8 mouse cellular contexts compared by ENCODE assay signal in the genomic region with DNA sequence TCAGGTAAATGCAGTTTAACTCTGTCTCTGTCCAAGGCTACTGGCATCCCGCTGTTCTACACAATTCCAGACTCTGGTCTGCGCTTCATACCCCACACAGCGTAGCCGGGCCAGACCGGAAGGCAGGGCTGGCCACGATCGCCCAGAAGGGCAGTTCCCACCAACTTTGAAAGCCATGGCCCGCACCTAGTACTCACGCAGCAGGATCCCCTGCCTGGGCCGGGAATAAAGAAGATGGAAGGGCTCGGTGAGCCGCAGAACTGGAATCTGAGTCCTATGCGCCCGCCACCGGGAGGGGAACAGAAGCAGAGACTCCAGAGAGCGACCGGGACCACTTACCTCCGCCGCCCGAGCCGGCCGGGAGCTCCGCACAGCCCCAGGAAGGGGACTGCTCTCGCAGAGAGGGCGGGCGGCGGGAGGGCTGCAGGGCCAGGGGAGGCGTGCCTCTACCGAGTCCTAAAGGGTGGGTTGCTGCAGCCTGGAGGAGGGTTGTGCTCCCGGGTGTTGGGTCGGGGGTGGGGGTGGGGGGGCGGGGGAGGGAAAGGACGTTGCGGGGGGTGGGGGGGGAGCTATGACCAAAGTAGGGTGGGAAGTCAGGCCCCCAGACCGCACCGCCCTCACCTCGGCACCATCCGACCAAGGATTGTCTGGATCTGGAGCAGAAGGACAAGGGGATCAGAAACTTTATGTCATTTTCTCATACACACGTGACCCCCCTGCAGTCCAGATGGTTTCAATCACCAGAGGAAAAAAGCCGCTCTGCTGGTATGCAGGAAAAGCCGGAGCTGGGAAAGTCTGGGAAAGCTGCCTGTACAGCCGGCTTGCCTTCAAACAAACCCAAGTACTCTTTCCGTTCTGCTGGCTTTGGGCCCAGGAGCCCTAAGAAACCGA. TPM values are rescaled to one million over a fixed set of nuclear protein-coding genes. Genes with fewer than 3 reads are reported as not detected.
DNase-seq lines count a peak whose midpoint lies in the region; ATAC-seq and TF ChIP-seq lines count a peak whose summit lies in the region.

No protein-coding gene starts in this region.

- no peak for TF ChIP-seq CTCF in lung, embryonic 14.5 days (IDR thresholded peaks at IDR 0.05; ENCODE audit: low read depth)

- no peaks in the 10 kb centered on the region for H3K4me1 ChIP-seq in hindbrain, embryonic 11.5 days (replicated peaks; ENCODE audit: control insufficient read depth, insufficient read depth, low read length)
- H3K4me1 ChIP-seq in lung, embryonic 14.5 days (ENCODE audit: insufficient read depth) = peaks cover 16% of the 10 kb centered on the region

- no peaks in the 10 kb centered on the region for H3K9me3 ChIP-seq in hindbrain, embryonic 11.5 days (ENCODE audit: control insufficient read depth, low read length)
- H3K9me3 ChIP-seq in lung, embryonic 14.5 days (ENCODE audit: low read depth, low read length) = no peaks in the 10 kb centered on the region

- peak overlapping the region; percentile 75 for H3K27ac ChIP-seq in hindbrain, embryonic 11.5 days (ENCODE audit: low read depth, low read length)
- H3K27ac ChIP-seq in lung, embryonic 14.5 days (ENCODE audit: low read depth) = peak overlapping the region; percentile 99

- H3K27me3 ChIP-seq in hindbrain, embryonic 11.5 days (ENCODE audit: control insufficient read depth, insufficient read depth, low read length) = no peaks in the 10 kb centered on the region
- H3K27me3 ChIP-seq in lung, embryonic 14.5 days (ENCODE audit: insufficient read depth, low read length) = no peaks in the 10 kb centered on the region

- peak overlapping the region; percentile 97 for H3K4me2 ChIP-seq in hindbrain, embryonic 11.5 days (replicated peaks; ENCODE audit: low read depth, low read length)
- H3K4me2 ChIP-seq in lung, embryonic 14.5 days = peak overlapping the region; percentile 71

- WGBS in hindbrain, embryonic 11.5 days = 1% methylated on average over 36 of the region's 44 CpGs
- WGBS in lung, embryonic 14.5 days = under 1% methylated on average over 33 of the region's 44 CpGs

- H3K9ac ChIP-seq in hindbrain, embryonic 11.5 days (ENCODE audit: low read depth, low read length) = peak overlapping the region; percentile 81
- peak overlapping the region; percentile 89 for H3K9ac ChIP-seq in lung, embryonic 14.5 days

- peak overlapping the region; percentile 59 for H3K4me3 ChIP-seq in hindbrain, embryonic 11.5 days (ENCODE audit: low read depth, low read length)
- peak overlapping the region; percentile 74 for H3K4me3 ChIP-seq in lung, embryonic 14.5 days (ENCODE audit: low read depth, low read length)

- peak; percentile 71 for DNase-seq in R1 (ENCODE audit: low read depth, low spot score)
- peak; percentile 70 to 75 for DNase-seq in cerebellum, postnatal 10 days
- DNase-seq in frontal cortex, postnatal 14 days (ENCODE audit: low spot score in 2 of 2) = peak; percentile 47 to 49
- peak; percentile 78 for DNase-seq in hindbrain, embryonic 11.5 days (ENCODE audit: low spot score)
- peak; percentile 71 for DNase-seq in layer of hippocampus, adult 9-11 months
- peak; percentile 99 for DNase-seq in lung, embryonic 14.5 days
- DNase-seq in ovary, postnatal 14 days (ENCODE audit: low spot score) = peak; percentile 49
- peak; percentile 75 for DNase-seq in urinary bladder, postnatal 14 days (ENCODE audit: low spot score)

- peak; percentile 96 for ATAC-seq in hindbrain, embryonic 11.5 days (ENCODE audit: low FRiP score)
- peak; percentile 99 for ATAC-seq in lung, embryonic 14.5 days (ENCODE audit: insufficient read depth)

- no peaks in the 10 kb centered on the region for H3K36me3 ChIP-seq in hindbrain, embryonic 11.5 days (ENCODE audit: control insufficient read depth, insufficient read depth, low read length)
- no peaks in the 10 kb centered on the region for H3K36me3 ChIP-seq in lung, embryonic 14.5 days (ENCODE audit: insufficient read depth)

RNA-seq across cellular contexts. Expression of a gene that starts 31.6 kb away (rescaled TPM):
- polyA plus RNA-seq in hindbrain, embryonic 11.5 days (2014; fragmentation: Nextera tagmentation; extraction: Ambion mirVana) = 32.5 and 39.7 TPM in 2 replicates
- 67.4 and 68.6 TPM in 2 replicates for polyA plus RNA-seq in lung, embryonic 14.5 days (2014; fragmentation: Nextera tagmentation; extraction: Ambion mirVana)

RNA-seq across cellular contexts. Expression of a gene that starts 31.7 kb away (rescaled TPM):
- polyA plus RNA-seq in hindbrain, embryonic 11.5 days (2014; fragmentation: Nextera tagmentation; extraction: Ambion mirVana) = 19.0 and 22.2 TPM in 2 replicates
- polyA plus RNA-seq in lung, embryonic 14.5 days (2014; fragmentation: Nextera tagmentation; extraction: Ambion mirVana) = 32.4 and 33.7 TPM in 2 replicates

RNA-seq across cellular contexts. Expression of a gene that starts 51.8 kb away (rescaled TPM):
- 0.37 and 0.47 TPM in 2 replicates for polyA plus RNA-seq in hindbrain, embryonic 11.5 days (2014; fragmentation: Nextera tagmentation; extraction: Ambion mirVana)
- polyA plus RNA-seq in lung, embryonic 14.5 days (2014; fragmentation: Nextera tagmentation; extraction: Ambion mirVana) = 0.38 TPM in 1 of 2 replicates, not detected in the other

RNA-seq across cellular contexts. Expression of a gene that starts 59.7 kb away (rescaled TPM):
- not detected in 2 replicates for polyA plus RNA-seq in hindbrain, embryonic 11.5 days (2014; fragmentation: Nextera tagmentation; extraction: Ambion mirVana)
- 0.38 TPM in 1 of 2 replicates, not detected in the other for polyA plus RNA-seq in lung, embryonic 14.5 days (2014; fragmentation: Nextera tagmentation; extraction: Ambion mirVana)

Comparison
In these comparisons a context has a peak if more than half of its experiments do, and no peak if none do; other contexts are left out.
1. Peak in every context shown above with its lines: DNase-seq, ATAC-seq, H3K4me3 ChIP-seq and H3K27ac ChIP-seq.
2. DNase-seq: peak in every context shown above with its lines; median percentile 99 in lung, embryonic 14.5 days; 78 in hindbrain, embryonic 11.5 days; 75 in urinary bladder, postnatal 14 days; 72 in cerebellum, postnatal 10 days; 71 in R1; 71 in layer of hippocampus, adult 9-11 months; 49 in ovary, postnatal 14 days; 48 in frontal cortex, postnatal 14 days.